Mouse (Mus musculus): ENCODE measurements around the gene Fam240b.

The Fam240b gene

DNA sequence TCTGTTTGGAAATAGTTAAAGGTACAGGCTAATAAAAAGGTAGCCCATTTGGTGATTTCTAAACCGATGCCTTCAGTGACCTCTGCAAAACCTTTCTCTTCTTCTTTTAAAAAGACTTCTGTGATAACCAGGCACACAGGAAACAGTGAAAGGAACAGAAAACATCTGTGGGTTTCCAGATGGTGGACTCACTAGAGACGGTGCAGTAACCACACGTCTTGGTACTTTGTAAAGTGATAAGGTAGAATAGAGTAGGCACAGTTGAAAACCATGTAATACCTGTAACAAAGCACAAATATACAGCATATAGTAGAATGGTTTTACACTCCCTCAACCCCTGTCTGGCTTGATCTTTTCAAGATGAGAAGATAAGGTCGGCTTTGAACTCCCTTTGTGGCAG, 57.0 kb downstream of the Fam240b start:
- no peak for DNase-seq (ENCODE audit: low spot score in 2 of 2)

DNA sequence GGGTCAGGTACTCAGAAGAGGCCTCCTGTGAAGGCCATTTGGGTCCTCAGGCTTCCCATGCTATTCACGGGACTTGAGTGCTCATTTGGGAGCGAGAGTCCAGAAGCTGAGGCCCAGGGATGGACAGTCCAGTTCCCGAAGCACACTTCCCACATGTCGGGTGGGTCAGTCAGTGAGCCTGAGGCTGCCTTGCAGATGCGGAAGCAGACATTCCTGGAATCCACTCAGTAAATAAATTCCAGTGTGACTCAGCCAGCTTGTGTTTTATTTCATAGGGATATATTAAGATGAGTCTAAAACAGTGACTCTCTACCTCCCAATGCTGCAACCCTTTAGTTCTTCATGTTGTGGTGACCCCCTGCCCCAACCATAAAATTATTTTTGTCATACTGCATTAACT, 58.1 kb downstream of the Fam240b start:
- no peak for DNase-seq (ENCODE audit: low spot score in 2 of 2)

DNA sequence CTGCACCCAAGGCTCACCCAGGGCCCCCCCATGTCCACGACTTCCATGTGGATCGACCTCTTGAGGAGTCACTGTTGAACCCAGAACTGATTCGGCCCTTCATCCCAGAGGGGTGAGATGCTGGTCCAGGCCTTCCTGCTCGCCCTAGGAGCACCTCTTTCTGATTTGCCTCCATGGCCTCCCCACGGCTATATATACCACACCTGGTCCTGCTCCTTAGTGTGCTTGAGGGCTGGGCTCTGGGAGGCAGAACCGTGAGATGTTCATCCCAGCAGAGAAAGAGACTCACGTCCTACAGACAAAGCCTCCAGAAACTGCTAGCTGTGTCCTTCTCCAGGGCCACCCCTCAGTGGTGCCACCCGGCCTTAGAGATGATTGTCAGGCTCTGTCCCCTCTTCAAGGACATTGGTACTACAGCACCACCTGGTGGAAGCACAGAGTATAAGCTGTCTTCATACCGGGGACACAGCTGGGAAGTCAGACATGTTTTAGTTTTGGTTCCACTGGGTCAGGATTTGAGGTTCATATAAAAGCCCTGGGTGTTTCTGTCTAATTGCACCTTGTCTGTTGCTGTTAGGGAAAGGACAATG, 58.6 kb downstream of the Fam240b start:
- DNase-seq (ENCODE audit: low spot score in 2 of 2), result peak; percentile 54 to 76

DNA sequence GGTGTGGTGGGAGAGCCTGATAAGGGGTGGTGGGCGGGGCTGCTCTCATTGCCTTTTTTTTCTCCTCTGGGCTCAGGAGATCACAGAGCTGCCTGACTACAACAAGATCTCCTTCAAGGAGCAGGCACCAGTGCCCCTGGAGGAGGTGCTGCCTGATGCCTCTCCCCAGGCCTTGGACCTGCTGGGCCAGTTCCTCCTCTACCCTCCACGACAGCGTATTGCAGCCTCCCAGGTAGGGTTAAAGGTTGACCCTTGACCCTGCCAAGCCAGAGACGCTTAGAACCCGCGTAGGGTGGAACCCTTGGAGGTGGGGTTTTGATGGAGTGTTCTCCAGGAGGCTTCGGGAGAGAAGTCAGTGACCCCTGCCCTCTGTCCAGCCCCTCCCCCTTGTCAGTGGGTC, 59.8 kb downstream of the Fam240b start:
- DNase-seq (ENCODE audit: low spot score in 2 of 2), result no peak

DNA sequence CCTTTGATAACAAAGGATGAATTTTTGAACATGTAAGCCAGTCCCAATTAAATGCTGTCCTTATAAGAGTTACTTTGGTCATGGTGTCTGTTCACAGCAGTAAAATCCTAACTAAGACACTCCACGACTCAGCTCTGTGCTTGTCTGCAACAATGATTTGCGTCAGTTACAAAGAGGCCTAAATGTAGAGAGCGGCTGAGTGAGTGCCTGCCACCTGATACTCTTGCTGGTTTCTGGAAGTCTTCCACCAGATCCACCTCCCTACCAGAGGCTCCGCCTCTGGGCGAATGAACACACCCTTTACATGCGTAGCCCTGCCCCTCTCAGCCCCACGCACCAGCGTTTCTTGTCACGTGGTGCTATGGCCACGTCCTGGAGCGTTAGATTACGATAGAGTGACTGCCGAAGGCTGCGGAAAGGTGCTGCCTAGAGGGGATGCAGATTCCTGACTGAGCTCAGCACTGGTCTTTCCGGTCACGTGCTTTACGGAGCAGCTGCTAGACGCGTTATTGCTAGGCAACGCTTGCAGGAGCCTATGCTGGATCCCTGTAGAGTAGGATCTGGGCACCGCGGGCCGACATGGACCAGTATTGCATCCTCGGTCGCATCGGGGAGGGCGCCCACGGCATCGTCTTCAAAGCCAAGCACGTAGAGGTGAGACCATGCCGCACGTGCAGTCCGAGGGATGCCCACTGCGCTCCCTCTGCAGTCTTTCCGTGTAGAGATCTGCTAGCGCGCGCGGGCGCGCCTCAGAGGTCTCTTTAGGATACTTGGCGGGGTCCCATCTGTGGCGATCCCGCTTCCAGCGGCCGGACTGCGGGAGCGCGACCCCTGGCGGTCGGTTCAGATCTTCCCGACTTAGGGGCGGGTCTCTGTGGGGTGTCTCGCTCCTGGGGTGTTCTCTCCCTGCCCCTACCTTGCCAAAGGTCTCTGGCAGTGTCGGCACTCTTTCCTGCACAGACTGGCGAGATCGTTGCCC, 65.3 kb downstream of the Fam240b start, which contains the start of gene Cdk20:
TSS of gene Cdk20 (plus strand) at position 298 of the 979 bp plus-strand sequence.
- DNase-seq (ENCODE audit: low spot score in 2 of 2), result peak; percentile 69 to 84
